Mouse (Mus musculus) lung, embryonic 15.5 days (tissue): Measurements from ENCODE around the gene Nkx6-2. TPM values are rescaled to one million over a fixed set of nuclear protein-coding genes. Genes with fewer than 3 reads are reported as not detected.

Experiments used
- ATAC-seq: fragments of 200-750 bp; cut with Nextera tagmentation; 2 replicates; pipeline ENCODE4 v1.8.0; 2017; ENCODE audit warnings: moderate number of reproducible peaks, borderline replicate concordance; ENCODE audit not compliant: low FRiP score, low TSS enrichment; ENCODE audit errors: extremely low read depth
- H3K27ac ChIP-seq: fragments of 300-500 bp; sonication (generic); 2 replicates; pipeline ENCODE4 v1.5.1; 2015; ENCODE audit warnings: moderate library complexity, mild to moderate bottlenecking, inconsistent platforms
- H3K27me3 ChIP-seq: fragments of 300-500 bp; sonication (generic); 2 replicates; pipeline ENCODE4 v1.6.1; 2015; ENCODE audit warnings: inconsistent platforms
- H3K36me3 ChIP-seq: fragments of 300-500 bp; sonication (generic); 2 replicates; pipeline ENCODE4 v1.6.1; 2015; ENCODE audit warnings: inconsistent platforms
- H3K4me1 ChIP-seq: fragments of 300-500 bp; sonication (generic); 2 replicates; pipeline ENCODE4 v1.6.1; 2015; ENCODE audit warnings: inconsistent platforms
- H3K4me2 ChIP-seq: fragments of 300-500 bp; sonication (generic); 2 replicates; pipeline ENCODE4 v1.6.1; 2015; ENCODE audit warnings: inconsistent platforms, mild to moderate bottlenecking, moderate library complexity
- H3K4me3 ChIP-seq: fragments of 300-500 bp; sonication (generic); 2 replicates; pipeline ENCODE4 v1.5.1; 2015; ENCODE audit warnings: mild to moderate bottlenecking, inconsistent platforms
- H3K9ac ChIP-seq: fragments of 300-500 bp; sonication (generic); 2 replicates; pipeline ENCODE4 v1.6.1; 2015; ENCODE audit warnings: inconsistent platforms
- H3K9me3 ChIP-seq: fragments of 300-500 bp; sonication (generic); 2 replicates; pipeline ENCODE4 v1.6.1; 2016; ENCODE audit warnings: inconsistent platforms
- WGBS: fragments of 180-500 bp; shearing (Covaris S2); methylation state at CpG from one replicate; pipeline ENCODE4 v1.1.7; 2015; 5-methylcytosine and 5-hydroxymethylcytosine counted together
- polyA plus RNA-seq: library from polyadenylated mRNA; unstranded; fragments of >200 nt; fragmentation: Nextera tagmentation; extraction: Ambion mirVana; gene quantifications from 2 replicates; pipeline ENCODE4 v1.2.1, GENCODE M21; 2015

Nkx6-2 gene
- polyA plus RNA-seq = 0.15 and 0.20 TPM in 2 replicates

DNA sequence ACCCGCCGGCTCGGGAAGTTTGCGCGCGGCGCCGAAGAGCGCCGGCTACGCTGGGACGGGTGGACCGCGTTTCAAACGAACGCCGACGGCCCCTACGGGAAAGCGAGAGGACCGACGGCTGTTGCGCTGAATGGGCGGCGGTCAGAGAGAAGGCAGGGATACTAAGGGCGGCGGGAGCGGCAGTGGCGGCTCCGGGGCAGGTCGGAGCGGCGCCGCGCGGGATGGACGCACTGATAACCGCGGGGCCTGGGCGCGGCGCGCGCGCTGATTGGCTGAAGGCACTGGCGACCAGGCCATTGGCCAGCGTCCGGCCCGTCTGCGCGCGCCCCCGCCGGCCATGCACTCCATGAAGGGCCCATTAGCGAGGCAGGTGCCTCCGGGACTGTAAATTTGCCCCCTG, at the start of gene Nkx6-2:
Gene Nkx6-2 (minus strand): TSS at position 203 of the 400 bp plus-strand sequence.
- ATAC-seq = peak; percentile 62; the same call in 1 of the 2 replicates
- peak within 1 kb of the TSS; percentile 62 for H3K4me2 ChIP-seq
- H3K27me3 ChIP-seq = peaks cover 99% of the 10 kb centered on the region
- peaks cover 12% of the 10 kb centered on the region; the same call in 1 of the 2 replicates for H3K36me3 ChIP-seq
- peak within 1 kb of the TSS; percentile 33 for H3K4me3 ChIP-seq
- WGBS = under 1% methylated on average over 55 of the region's 56 CpGs
- no peaks in the 10 kb centered on the region for H3K9me3 ChIP-seq
- H3K9ac ChIP-seq = no peak within 1 kb of the TSS
- no peak within 1 kb of the TSS for H3K27ac ChIP-seq
- H3K4me1 ChIP-seq = peaks cover 29% of the 10 kb centered on the region

DNA sequence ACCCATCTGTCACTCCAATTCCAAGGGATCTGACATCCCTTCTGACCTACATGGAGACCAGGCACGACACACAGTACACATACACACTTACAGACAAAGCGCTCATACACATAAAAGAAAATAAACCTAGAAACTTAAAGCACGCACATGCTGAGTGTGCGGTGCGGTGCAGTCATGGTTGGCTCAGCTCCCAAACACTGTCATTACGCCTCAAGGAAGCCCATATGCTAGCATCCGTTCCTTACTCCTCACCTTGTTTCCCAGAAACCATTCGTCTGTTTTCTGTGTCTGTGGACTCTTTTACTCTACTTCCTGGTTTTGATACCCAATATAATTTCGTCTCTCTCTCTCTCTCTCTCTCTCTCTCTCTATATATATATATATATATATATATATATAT, 42.6 kb upstream of the Nkx6-2 start:
- no peaks in the 10 kb centered on the region for H3K4me1 ChIP-seq
- H3K4me3 ChIP-seq = no peak overlapping the region
- no peaks in the 10 kb centered on the region for H3K27me3 ChIP-seq
- no peaks in the 10 kb centered on the region for H3K9me3 ChIP-seq
- ATAC-seq = no peak
- WGBS = 65% methylated on average over 9 of the region's 9 CpGs
- H3K36me3 ChIP-seq = no peaks in the 10 kb centered on the region
- H3K9ac ChIP-seq = no peak overlapping the region
- H3K4me2 ChIP-seq = no peak overlapping the region
- H3K27ac ChIP-seq = no peak overlapping the region

DNA sequence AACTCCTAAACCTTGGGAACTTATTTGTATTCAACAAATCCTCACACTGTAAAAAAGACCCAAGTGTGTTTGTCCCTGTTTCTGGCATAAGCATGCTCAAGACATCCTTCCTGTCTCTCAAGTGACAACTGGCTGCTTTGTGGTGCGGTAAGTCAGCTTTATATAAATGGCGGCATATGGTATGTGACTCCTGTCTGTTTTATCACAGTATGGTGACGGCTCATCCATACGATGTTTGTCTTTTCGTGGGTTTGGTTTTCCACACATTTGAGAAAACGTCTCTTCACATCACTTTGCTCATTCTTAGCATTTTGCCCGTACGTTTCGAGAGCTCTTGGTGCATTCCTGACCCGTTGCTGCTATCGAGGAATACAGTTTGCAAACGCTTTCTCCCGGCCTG, 40.0 kb upstream of the Nkx6-2 start:
- H3K9ac ChIP-seq = no peak overlapping the region
- WGBS = 59% methylated on average over 13 of the region's 13 CpGs
- H3K4me1 ChIP-seq = no peaks in the 10 kb centered on the region
- H3K27me3 ChIP-seq = no peaks in the 10 kb centered on the region
- H3K9me3 ChIP-seq = no peaks in the 10 kb centered on the region
- H3K27ac ChIP-seq = no peak overlapping the region
- H3K36me3 ChIP-seq = no peaks in the 10 kb centered on the region
- H3K4me2 ChIP-seq = no peak overlapping the region
- no peak overlapping the region for H3K4me3 ChIP-seq
- ATAC-seq = no peak

- 49% methylated on average over 12 of the region's 12 CpGs for WGBS
- no peak for ATAC-seq
- no peaks in the 10 kb centered on the region for H3K27me3 ChIP-seq
- H3K4me3 ChIP-seq = no peak overlapping the region
- H3K27ac ChIP-seq = no peak overlapping the region
- H3K9ac ChIP-seq = no peak overlapping the region
- no peaks in the 10 kb centered on the region for H3K36me3 ChIP-seq
- H3K9me3 ChIP-seq = no peaks in the 10 kb centered on the region
- H3K4me2 ChIP-seq = no peak overlapping the region
- no peaks in the 10 kb centered on the region for H3K4me1 ChIP-seq
Observed at GRCm38 (mm10) chr7:139615767-139616766, 33.5 kb upstream of the Nkx6-2 start.

DNA sequence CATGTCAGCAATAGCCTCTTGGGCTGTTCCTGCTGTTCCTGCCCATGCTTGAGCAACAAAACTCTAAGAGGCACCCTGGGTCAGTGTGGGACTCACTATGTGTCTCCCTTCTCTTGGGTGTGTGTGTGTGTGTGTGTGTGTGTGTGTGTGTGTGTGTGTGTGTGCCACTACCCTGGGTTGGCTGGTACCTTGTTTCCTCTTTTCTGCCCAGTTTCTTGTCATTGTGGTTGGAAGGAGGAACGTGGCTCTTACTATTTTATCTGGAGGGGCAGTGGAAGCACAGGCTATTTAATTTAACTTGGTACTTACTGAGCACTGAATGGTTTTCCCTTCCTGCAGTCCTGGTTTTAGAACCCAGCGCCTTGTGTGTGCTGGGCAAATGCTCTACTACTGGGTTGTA, 27.7 kb upstream of the Nkx6-2 start:
- H3K4me2 ChIP-seq = no peak overlapping the region
- no peaks in the 10 kb centered on the region for H3K4me1 ChIP-seq
- no peaks in the 10 kb centered on the region for H3K36me3 ChIP-seq
- no peak overlapping the region for H3K27ac ChIP-seq
- no peak for ATAC-seq
- 78% methylated on average over 2 of the region's 2 CpGs for WGBS
- H3K4me3 ChIP-seq = no peak overlapping the region
- no peak overlapping the region for H3K9ac ChIP-seq
- no peaks in the 10 kb centered on the region for H3K9me3 ChIP-seq
- no peaks in the 10 kb centered on the region for H3K27me3 ChIP-seq

GRCm38 (mm10) chr7:139595862-139596261, 13.3 kb upstream of the Nkx6-2 start:
- H3K4me1 ChIP-seq = no peaks in the 10 kb centered on the region
- no peak overlapping the region for H3K27ac ChIP-seq
- H3K36me3 ChIP-seq = no peaks in the 10 kb centered on the region
- no peak overlapping the region for H3K4me2 ChIP-seq
- no peaks in the 10 kb centered on the region for H3K9me3 ChIP-seq
- no peak overlapping the region for H3K9ac ChIP-seq
- no peak for ATAC-seq
- H3K27me3 ChIP-seq = 0 out of 2 replicates have a peak, but pooled peaks cover 14% of the 10 kb centered on the region
- no peak overlapping the region for H3K4me3 ChIP-seq
- WGBS = 63% methylated on average over 6 of the region's 6 CpGs

DNA sequence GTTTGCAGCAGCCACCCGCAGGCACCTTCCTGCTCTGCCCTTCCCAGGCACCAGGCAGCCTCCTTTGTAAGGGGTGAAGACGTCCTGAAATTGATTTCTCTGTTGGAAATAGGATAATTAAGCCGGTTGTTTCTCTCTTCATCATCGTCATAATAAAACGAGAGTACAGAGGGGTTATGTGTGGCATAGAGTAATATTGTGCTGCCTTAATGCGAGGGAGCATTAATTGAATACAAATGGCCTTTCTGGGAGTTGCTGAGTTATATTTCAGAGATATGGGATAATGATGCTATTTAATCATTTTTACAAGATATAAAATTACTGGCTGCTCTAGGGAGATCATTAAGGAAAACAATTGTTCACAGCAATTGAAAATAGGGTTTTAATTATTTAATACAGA, 12.7 kb upstream of the Nkx6-2 start:
- Histone ChIP-seq H3K4me3 (no peak overlapping the region), H3K9ac (no peak overlapping the region), H3K27ac (no peak overlapping the region), H3K4me1 (no peaks in the 10 kb centered on the region), H3K9me3 (no peaks in the 10 kb centered on the region), H3K27me3 (0 out of 2 replicates have a peak, but pooled peaks cover 14% of the 10 kb centered on the region), H3K36me3 (no peaks in the 10 kb centered on the region), H3K4me2 (no peak overlapping the region)
- 72% methylated on average over 6 of the region's 6 CpGs for WGBS
- ATAC-seq = no peak

GRCm38 (mm10) chr7:139591311-139591710, 8.7 kb upstream of the Nkx6-2 start:
- H3K9me3 ChIP-seq = no peaks in the 10 kb centered on the region
- 77% methylated on average over 5 of the region's 5 CpGs for WGBS
- no peaks in the 10 kb centered on the region for H3K4me1 ChIP-seq
- no peak overlapping the region for H3K4me3 ChIP-seq
- H3K36me3 ChIP-seq = no peaks in the 10 kb centered on the region
- ATAC-seq = no peak
- H3K9ac ChIP-seq = no peak overlapping the region
- peaks cover 41% of the 10 kb centered on the region for H3K27me3 ChIP-seq
- no peak overlapping the region for H3K4me2 ChIP-seq
- H3K27ac ChIP-seq = no peak overlapping the region

DNA sequence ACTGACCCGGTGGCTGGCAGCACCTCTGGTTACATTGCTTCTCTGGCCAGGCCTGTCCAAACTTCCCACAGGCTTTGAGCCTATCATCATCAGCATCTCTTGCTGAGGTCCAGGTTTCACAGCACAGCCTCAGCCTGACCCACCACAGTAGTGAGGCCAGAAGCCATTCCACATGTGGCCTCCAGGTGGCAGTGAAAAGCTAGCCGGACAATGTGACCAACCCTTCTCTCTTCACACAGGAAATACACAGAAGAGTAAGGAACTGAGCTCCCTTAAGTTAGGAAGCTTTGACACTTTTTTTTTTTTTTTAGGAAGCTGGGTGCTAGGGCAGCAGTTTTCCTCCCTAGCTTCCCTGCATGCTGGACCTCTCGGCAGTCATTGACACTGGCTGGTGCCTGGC, 7.7 kb upstream of the Nkx6-2 start:
- Histone ChIP-seq H3K4me3 (no peak overlapping the region), H3K4me1 (no peaks in the 10 kb centered on the region), H3K27ac (no peak overlapping the region), H3K9me3 (no peaks in the 10 kb centered on the region), H3K36me3 (no peaks in the 10 kb centered on the region), H3K27me3 (peaks cover 46% of the 10 kb centered on the region), H3K4me2 (no peak overlapping the region), H3K9ac (no peak overlapping the region)
- WGBS = 39% methylated on average over 3 of the region's 3 CpGs
- no peak for ATAC-seq

DNA sequence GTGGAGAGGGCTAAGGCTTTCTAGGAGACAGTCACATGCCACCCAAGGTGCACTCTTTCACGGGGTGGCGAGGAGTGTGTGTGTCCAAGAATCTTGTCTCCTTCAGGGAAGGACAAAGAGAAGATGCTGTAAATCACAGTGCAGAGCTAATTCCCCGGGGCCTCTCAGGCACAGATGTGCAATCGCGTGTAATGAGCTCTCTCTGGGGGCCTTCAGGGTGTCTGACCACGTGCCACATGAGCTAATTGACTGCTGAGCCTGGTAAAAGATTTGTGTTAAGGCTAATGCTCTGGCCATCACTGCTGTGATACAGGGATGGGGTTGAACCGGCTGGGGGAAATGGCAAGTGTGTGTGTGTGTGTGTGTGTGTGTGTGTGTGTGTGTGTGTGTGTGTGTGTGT, 5.3 kb upstream of the Nkx6-2 start:
- no peak overlapping the region for H3K27ac ChIP-seq
- no peak overlapping the region for H3K4me3 ChIP-seq
- no peaks in the 10 kb centered on the region for H3K9me3 ChIP-seq
- H3K9ac ChIP-seq = no peak overlapping the region
- no peak overlapping the region for H3K4me2 ChIP-seq
- peaks cover 7% of the 10 kb centered on the region for H3K4me1 ChIP-seq
- ATAC-seq = no peak
- H3K36me3 ChIP-seq = no peaks in the 10 kb centered on the region
- peaks cover 70% of the 10 kb centered on the region for H3K27me3 ChIP-seq
- WGBS = 40% methylated on average over 7 of the region's 7 CpGs

GRCm38 (mm10) chr7:139585183-139585821, 2.7 kb upstream of the Nkx6-2 start:
- Histone ChIP-seq H3K9me3 (no peaks in the 10 kb centered on the region), H3K27ac (no peak overlapping the region), H3K4me2 (no peak overlapping the region), H3K4me3 (no peak overlapping the region), H3K9ac (no peak overlapping the region), H3K27me3 (peaks cover 94% of the 10 kb centered on the region), H3K36me3 (no peaks in the 10 kb centered on the region), H3K4me1 (peaks cover 29% of the 10 kb centered on the region)
- WGBS = 4% methylated on average over 29 of the region's 29 CpGs
- no peak for ATAC-seq
